Mouse (Mus musculus) neural tube, embryonic 15.5 days (tissue): ENCODE results near the gene Tesk2. TPM values are rescaled to one million over a fixed set of nuclear protein-coding genes. Genes with fewer than 3 reads are reported as not detected.

Experiments
- ATAC-seq: fragments of 200-750 bp; cut with Nextera tagmentation; 2 replicates; pipeline ENCODE4 v1.8.0; 2017; ENCODE audit warnings: mild to moderate bottlenecking, moderate TSS enrichment, moderate library complexity; ENCODE audit not compliant: low FRiP score
- H3K27ac ChIP-seq: fragments of 300-500 bp; sonication (generic); replicated peaks from 2 replicates; pipeline ENCODE4 v1.5.1; 2015; ENCODE audit warnings: mild to moderate bottlenecking, inconsistent platforms
- H3K27me3 ChIP-seq: fragments of 300-500 bp; sonication (generic); replicated peaks from 2 replicates; pipeline ENCODE4 v1.6.1; 2015; ENCODE audit warnings: inconsistent platforms
- H3K36me3 ChIP-seq: fragments of 300-500 bp; sonication (generic); 2 replicates; pipeline ENCODE4 v1.6.1; 2015; ENCODE audit warnings: inconsistent platforms
- H3K4me1 ChIP-seq: fragments of 300-500 bp; sonication (generic); 2 replicates; pipeline ENCODE4 v1.6.1; 2015; ENCODE audit warnings: inconsistent platforms
- H3K4me2 ChIP-seq: fragments of 300-500 bp; sonication (generic); 2 replicates; pipeline ENCODE4 v1.6.1; 2015; ENCODE audit warnings: inconsistent platforms, mild to moderate bottlenecking, moderate library complexity
- H3K4me3 ChIP-seq: fragments of 300-500 bp; sonication (generic); replicated peaks from 2 replicates; pipeline ENCODE4 v1.5.1; 2015; ENCODE audit warnings: mild to moderate bottlenecking, inconsistent platforms
- H3K9ac ChIP-seq: fragments of 300-500 bp; sonication (generic); replicated peaks from 2 replicates; pipeline ENCODE4 v1.6.1; 2015; ENCODE audit warnings: mild to moderate bottlenecking, inconsistent platforms
- H3K9me3 ChIP-seq: fragments of 300-500 bp; sonication (generic); replicated peaks from 2 replicates; pipeline ENCODE4 v1.6.1; 2016; ENCODE audit warnings: inconsistent platforms
- WGBS: fragments of 180-500 bp; shearing (Covaris S2); methylation state at CpG from one replicate; pipeline ENCODE4 v1.1.7; 2015; ENCODE audit warnings: mixed read lengths; 5-methylcytosine and 5-hydroxymethylcytosine counted together
- polyA plus RNA-seq: library from polyadenylated mRNA; unstranded; fragments of >200 nt; fragmentation: Nextera tagmentation; extraction: Ambion mirVana; gene quantifications from 2 replicates; pipeline ENCODE4 v1.2.1, GENCODE M21; 2015

The Tesk2 gene
- polyA plus RNA-seq, 1 experiment from 2014 or later, result 3.0 TPM

GRCm38 (mm10) chr4:116721098-116721628 is 415 bp downstream of the Tesk2 start:
- peak overlapping the region; percentile 84 for H3K9ac ChIP-seq
- H3K27me3 ChIP-seq, result no peaks in the 10 kb centered on the region
- WGBS, result under 1% methylated on average over 29 of the region's 29 CpGs
- ATAC-seq, result no peak; the same call in 1 of the 2 replicates
- H3K36me3 ChIP-seq, result no peaks in the 10 kb centered on the region
- H3K4me1 ChIP-seq, result peaks cover 11% of the 10 kb centered on the region
- peak overlapping the region; percentile 94 for H3K4me3 ChIP-seq
- H3K9me3 ChIP-seq, result no peaks in the 10 kb centered on the region
- peak overlapping the region; percentile 75 for H3K27ac ChIP-seq
- H3K4me2 ChIP-seq, result peak overlapping the region; percentile 96

- no peak overlapping the region for H3K9ac ChIP-seq
- H3K4me3 ChIP-seq, result no peak overlapping the region
- H3K4me2 ChIP-seq, result peak overlapping the region; percentile 96
- H3K4me1 ChIP-seq, result peaks cover 11% of the 10 kb centered on the region
- no peaks in the 10 kb centered on the region for H3K36me3 ChIP-seq
- no peak for ATAC-seq
- H3K27me3 ChIP-seq, result no peaks in the 10 kb centered on the region
- no peak overlapping the region for H3K27ac ChIP-seq
- WGBS, result 36% methylated on average over 7 of the region's 7 CpGs
- no peaks in the 10 kb centered on the region for H3K9me3 ChIP-seq
Observed at GRCm38 (mm10) chr4:116722230-116722629, 1.5 kb downstream of the Tesk2 start.

- WGBS, result 85% methylated on average over 5 of the region's 5 CpGs
- H3K27ac ChIP-seq, result no peak overlapping the region
- H3K4me1 ChIP-seq, result peaks cover 5% of the 10 kb centered on the region; the same call in 1 of the 2 replicates
- no peak for ATAC-seq
- no peak overlapping the region for H3K4me3 ChIP-seq
- no peaks in the 10 kb centered on the region for H3K9me3 ChIP-seq
- H3K27me3 ChIP-seq, result no peaks in the 10 kb centered on the region
- H3K4me2 ChIP-seq, result no peak overlapping the region
- H3K36me3 ChIP-seq, result no peaks in the 10 kb centered on the region
- no peak overlapping the region for H3K9ac ChIP-seq
Observed at GRCm38 (mm10) chr4:116725444-116725843, 4.7 kb downstream of the Tesk2 start.

GRCm38 (mm10) chr4:116727401-116727800 is 6.7 kb downstream of the Tesk2 start:
- WGBS, result 78% methylated on average over 3 of the region's 3 CpGs
- no peak for ATAC-seq

GRCm38 (mm10) chr4:116729532-116729931 is 8.8 kb downstream of the Tesk2 start:
- H3K4me3 ChIP-seq, result no peak overlapping the region
- no peak for ATAC-seq
- no peak overlapping the region for H3K27ac ChIP-seq
- no peak overlapping the region for H3K4me2 ChIP-seq
- 95% methylated on average over 3 of the region's 3 CpGs for WGBS
- H3K36me3 ChIP-seq, result no peaks in the 10 kb centered on the region
- no peaks in the 10 kb centered on the region for H3K4me1 ChIP-seq
- H3K27me3 ChIP-seq, result no peaks in the 10 kb centered on the region
- no peak overlapping the region for H3K9ac ChIP-seq
- no peaks in the 10 kb centered on the region for H3K9me3 ChIP-seq

More at GRCm38 (mm10) chr4:116727401-116727800, 6.7 kb downstream of the Tesk2 start:
- Histone ChIP-seq H3K27ac (no peak overlapping the region), H3K9me3 (no peaks in the 10 kb centered on the region), H3K4me3 (no peak overlapping the region), H3K27me3 (no peaks in the 10 kb centered on the region), H3K36me3 (no peaks in the 10 kb centered on the region), H3K4me2 (no peak overlapping the region), H3K4me1 (no peaks in the 10 kb centered on the region), H3K9ac (no peak overlapping the region)

- 92% methylated on average over 9 of the region's 9 CpGs for WGBS
- H3K36me3 ChIP-seq, result no peaks in the 10 kb centered on the region
Observed at GRCm38 (mm10) chr4:116731077-116731476, 10.3 kb downstream of the Tesk2 start.

GRCm38 (mm10) chr4:116732355-116732754 is 11.6 kb downstream of the Tesk2 start:
- Histone ChIP-seq H3K27me3 (no peaks in the 10 kb centered on the region), H3K4me3 (no peak overlapping the region), H3K4me1 (no peaks in the 10 kb centered on the region), H3K9me3 (no peaks in the 10 kb centered on the region), H3K36me3 (no peaks in the 10 kb centered on the region), H3K27ac (no peak overlapping the region), H3K9ac (no peak overlapping the region), H3K4me2 (no peak overlapping the region)
- no peak for ATAC-seq
- 84% methylated on average over 5 of the region's 5 CpGs for WGBS

More at GRCm38 (mm10) chr4:116731077-116731476, 10.3 kb downstream of the Tesk2 start:
- no peak overlapping the region for H3K4me2 ChIP-seq
- no peak overlapping the region for H3K27ac ChIP-seq
- no peaks in the 10 kb centered on the region for H3K4me1 ChIP-seq
- no peak overlapping the region for H3K4me3 ChIP-seq
- no peak overlapping the region for H3K9ac ChIP-seq
- ATAC-seq, result no peak
- no peaks in the 10 kb centered on the region for H3K27me3 ChIP-seq
- H3K9me3 ChIP-seq, result no peaks in the 10 kb centered on the region

- no peak for ATAC-seq
- Histone ChIP-seq H3K36me3 (no peaks in the 10 kb centered on the region), H3K4me1 (no peaks in the 10 kb centered on the region), H3K9me3 (no peaks in the 10 kb centered on the region), H3K9ac (no peak overlapping the region), H3K4me3 (no peak overlapping the region), H3K27ac (no peak overlapping the region), H3K4me2 (no peak overlapping the region), H3K27me3 (no peaks in the 10 kb centered on the region)
- 92% methylated on average over 2 of the region's 2 CpGs for WGBS
Observed at GRCm38 (mm10) chr4:116734996-116735395, 14.2 kb downstream of the Tesk2 start.

- Histone ChIP-seq H3K27ac (no peak overlapping the region), H3K4me2 (no peak overlapping the region), H3K9ac (no peak overlapping the region), H3K36me3 (no peaks in the 10 kb centered on the region), H3K27me3 (no peaks in the 10 kb centered on the region), H3K4me3 (no peak overlapping the region), H3K9me3 (no peaks in the 10 kb centered on the region), H3K4me1 (no peaks in the 10 kb centered on the region)
- no peak for ATAC-seq
- WGBS, result 88% methylated on average over 9 of the region's 9 CpGs
Observed at GRCm38 (mm10) chr4:116738972-116739751, 18.4 kb downstream of the Tesk2 start.

- ATAC-seq, result no peak
- no peak overlapping the region for H3K4me2 ChIP-seq
- no peak overlapping the region for H3K9ac ChIP-seq
- H3K27me3 ChIP-seq, result no peaks in the 10 kb centered on the region
- no peaks in the 10 kb centered on the region for H3K4me1 ChIP-seq
- no peak overlapping the region for H3K4me3 ChIP-seq
- no peak overlapping the region for H3K27ac ChIP-seq
- H3K36me3 ChIP-seq, result no peaks in the 10 kb centered on the region
- 84% methylated on average over 2 of the region's 2 CpGs for WGBS
- H3K9me3 ChIP-seq, result no peaks in the 10 kb centered on the region
Observed at GRCm38 (mm10) chr4:116749750-116750149, 29.0 kb downstream of the Tesk2 start.

- H3K4me3 ChIP-seq, result no peak overlapping the region
- no peak overlapping the region for H3K4me2 ChIP-seq
- H3K36me3 ChIP-seq, result no peaks in the 10 kb centered on the region
- no peaks in the 10 kb centered on the region for H3K4me1 ChIP-seq
- no peak overlapping the region for H3K27ac ChIP-seq
- no peaks in the 10 kb centered on the region for H3K27me3 ChIP-seq
- no peak for ATAC-seq
- no peaks in the 10 kb centered on the region for H3K9me3 ChIP-seq
- no peak overlapping the region for H3K9ac ChIP-seq
- 92% methylated on average over 2 of the region's 2 CpGs for WGBS
Observed at GRCm38 (mm10) chr4:116761914-116762313, 41.2 kb downstream of the Tesk2 start.

GRCm38 (mm10) chr4:116764001-116764400 is 43.3 kb downstream of the Tesk2 start:
- no peaks in the 10 kb centered on the region for H3K4me1 ChIP-seq
- no peak overlapping the region for H3K4me3 ChIP-seq
- no peaks in the 10 kb centered on the region for H3K9me3 ChIP-seq
- no peak overlapping the region for H3K9ac ChIP-seq
- no peaks in the 10 kb centered on the region for H3K36me3 ChIP-seq
- H3K4me2 ChIP-seq, result no peak overlapping the region
- H3K27me3 ChIP-seq, result no peaks in the 10 kb centered on the region
- ATAC-seq, result no peak
- WGBS, result 96% methylated on average over 5 of the region's 5 CpGs
- no peak overlapping the region for H3K27ac ChIP-seq
